Mouse (Mus musculus): ENCODE measurements at regions not wholly inside any gene's neighbourhood (a gene's known extent, or its start where the extent isn't known, plus 50 kb on each side); places are given as distances from the start of the nearest gene placed in this dataset.

- no peaks in the 10 kb centered on the region for H3K4me1 ChIP-seq (replicated peaks; ENCODE audit: control insufficient read depth, insufficient read depth, low read length)
- H3K36me3 ChIP-seq (ENCODE audit: control insufficient read depth, insufficient read depth, low read length) = no peaks in the 10 kb centered on the region
- no peak for DNase-seq
- H3K27ac ChIP-seq (ENCODE audit: control insufficient read depth, insufficient read depth, low read length) = no peak overlapping the region
- no peaks in the 10 kb centered on the region for H3K27me3 ChIP-seq (ENCODE audit: control insufficient read depth, insufficient read depth, low read length)
- TF ChIP-seq CTCF (IDR thresholded peaks at IDR 0.05; ENCODE audit: borderline replicate concordance, control insufficient read depth, extremely low read depth, insufficient read depth, low read length, poor library complexity) = no peak
- no peak for TF ChIP-seq POLR2A (IDR thresholded peaks at IDR 0.05; ENCODE audit: control insufficient read depth, extremely low read depth, insufficient read depth, low read length, poor library complexity)
- no peak overlapping the region for H3K4me3 ChIP-seq (ENCODE audit: control insufficient read depth, insufficient read depth, low read length)
- WGBS = 91% methylated on average over 1 of the region's 1 CpGs
Observed at GRCm38 (mm10) chr3:61583669-61584068, 217.9 kb upstream of the B430305J03Rik start.

GRCm38 (mm10) chr3:61582927-61583326 is 217.2 kb upstream of the B430305J03Rik start:
- H3K4me1 ChIP-seq (replicated peaks; ENCODE audit: control insufficient read depth, insufficient read depth, low read length) = no peaks in the 10 kb centered on the region
- no peak overlapping the region for H3K4me3 ChIP-seq (ENCODE audit: control insufficient read depth, insufficient read depth, low read length)
- H3K36me3 ChIP-seq (ENCODE audit: control insufficient read depth, insufficient read depth, low read length) = no peaks in the 10 kb centered on the region
- no peak for DNase-seq
- H3K27me3 ChIP-seq (ENCODE audit: control insufficient read depth, insufficient read depth, low read length) = no peaks in the 10 kb centered on the region
- TF ChIP-seq POLR2A (IDR thresholded peaks at IDR 0.05; ENCODE audit: control insufficient read depth, extremely low read depth, insufficient read depth, low read length, poor library complexity) (no peak), CTCF (IDR thresholded peaks at IDR 0.05; ENCODE audit: borderline replicate concordance, control insufficient read depth, extremely low read depth, insufficient read depth, low read length, poor library complexity) (no peak)
- H3K27ac ChIP-seq (ENCODE audit: control insufficient read depth, insufficient read depth, low read length) = no peak overlapping the region
- 91% methylated on average over 2 of the region's 2 CpGs for WGBS

DNA sequence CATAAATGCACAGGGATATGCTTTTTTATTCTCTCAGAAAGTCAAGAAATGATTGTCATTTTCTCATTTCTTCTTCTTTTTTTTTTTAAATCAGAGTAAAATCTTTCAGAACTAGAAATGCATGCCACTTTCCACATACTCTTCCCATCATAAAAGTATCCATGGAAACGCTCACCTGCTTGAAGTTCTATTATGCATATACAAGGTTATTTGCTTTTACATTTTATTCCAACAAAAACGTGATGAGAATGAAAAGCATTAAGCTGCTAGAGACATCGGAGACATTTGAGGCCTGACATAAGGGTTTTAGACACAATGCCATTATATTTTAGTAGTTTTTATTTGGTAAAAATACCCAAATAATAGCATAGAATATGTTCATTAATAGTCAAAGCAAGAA is 214.5 kb upstream of the B430305J03Rik start:
- no peak overlapping the region for H3K4me3 ChIP-seq (ENCODE audit: control insufficient read depth, insufficient read depth, low read length)
- no peak overlapping the region for H3K27ac ChIP-seq (ENCODE audit: control insufficient read depth, insufficient read depth, low read length)
- no peak for DNase-seq
- TF ChIP-seq POLR2A (IDR thresholded peaks at IDR 0.05; ENCODE audit: control insufficient read depth, extremely low read depth, insufficient read depth, low read length, poor library complexity) = no peak
- TF ChIP-seq CTCF (IDR thresholded peaks at IDR 0.05; ENCODE audit: borderline replicate concordance, control insufficient read depth, extremely low read depth, insufficient read depth, low read length, poor library complexity) = no peak
- no peaks in the 10 kb centered on the region for H3K27me3 ChIP-seq (ENCODE audit: control insufficient read depth, insufficient read depth, low read length)
- no peaks in the 10 kb centered on the region for H3K36me3 ChIP-seq (ENCODE audit: control insufficient read depth, insufficient read depth, low read length)
- WGBS = 91% methylated on average over 3 of the region's 3 CpGs
- H3K4me1 ChIP-seq (replicated peaks; ENCODE audit: control insufficient read depth, insufficient read depth, low read length) = no peaks in the 10 kb centered on the region

- Histone ChIP-seq H3K27ac (ENCODE audit: control insufficient read depth, insufficient read depth, low read length) (no peak overlapping the region), H3K36me3 (ENCODE audit: control insufficient read depth, insufficient read depth, low read length) (no peaks in the 10 kb centered on the region), H3K4me1 (replicated peaks; ENCODE audit: control insufficient read depth, insufficient read depth, low read length) (no peaks in the 10 kb centered on the region), H3K4me3 (ENCODE audit: control insufficient read depth, insufficient read depth, low read length) (no peak overlapping the region), H3K27me3 (ENCODE audit: control insufficient read depth, insufficient read depth, low read length) (no peaks in the 10 kb centered on the region)
- no peak for TF ChIP-seq CTCF (IDR thresholded peaks at IDR 0.05; ENCODE audit: borderline replicate concordance, control insufficient read depth, extremely low read depth, insufficient read depth, low read length, poor library complexity)
- WGBS = 65% methylated on average over 1 of the region's 1 CpGs
- no peak for DNase-seq
Observed at GRCm38 (mm10) chr3:61537113-61537512, 171.4 kb upstream of the B430305J03Rik start.

DNA sequence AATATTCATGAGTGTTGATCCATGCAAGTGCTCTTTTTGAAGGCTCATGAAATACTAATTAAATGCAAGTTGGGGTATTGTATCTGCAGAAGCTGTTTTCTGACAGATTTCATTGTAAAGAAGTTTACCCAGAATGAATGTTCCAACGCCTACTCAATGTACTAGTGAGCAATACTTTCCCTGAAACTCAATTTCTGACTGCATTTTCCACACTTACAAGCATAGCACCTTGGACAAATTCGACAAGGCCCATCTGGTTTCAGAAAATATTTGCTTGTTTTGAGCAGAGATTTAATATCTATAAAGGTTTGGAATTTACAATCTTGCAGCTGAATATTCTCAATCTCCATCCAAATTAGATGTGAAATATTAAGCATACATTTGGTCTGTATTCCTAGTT is 170.0 kb upstream of the B430305J03Rik start:
- TF ChIP-seq CTCF (IDR thresholded peaks at IDR 0.05; ENCODE audit: borderline replicate concordance, control insufficient read depth, extremely low read depth, insufficient read depth, low read length, poor library complexity) (no peak), POLR2A (IDR thresholded peaks at IDR 0.05; ENCODE audit: control insufficient read depth, extremely low read depth, insufficient read depth, low read length, poor library complexity) (no peak)
- Histone ChIP-seq H3K36me3 (ENCODE audit: control insufficient read depth, insufficient read depth, low read length) (no peaks in the 10 kb centered on the region), H3K27ac (ENCODE audit: control insufficient read depth, insufficient read depth, low read length) (no peak overlapping the region), H3K4me1 (replicated peaks; ENCODE audit: control insufficient read depth, insufficient read depth, low read length) (no peaks in the 10 kb centered on the region), H3K27me3 (ENCODE audit: control insufficient read depth, insufficient read depth, low read length) (no peaks in the 10 kb centered on the region), H3K4me3 (ENCODE audit: control insufficient read depth, insufficient read depth, low read length) (no peak overlapping the region)
- no peak for DNase-seq
- 77% methylated on average over 2 of the region's 2 CpGs for WGBS

DNA sequence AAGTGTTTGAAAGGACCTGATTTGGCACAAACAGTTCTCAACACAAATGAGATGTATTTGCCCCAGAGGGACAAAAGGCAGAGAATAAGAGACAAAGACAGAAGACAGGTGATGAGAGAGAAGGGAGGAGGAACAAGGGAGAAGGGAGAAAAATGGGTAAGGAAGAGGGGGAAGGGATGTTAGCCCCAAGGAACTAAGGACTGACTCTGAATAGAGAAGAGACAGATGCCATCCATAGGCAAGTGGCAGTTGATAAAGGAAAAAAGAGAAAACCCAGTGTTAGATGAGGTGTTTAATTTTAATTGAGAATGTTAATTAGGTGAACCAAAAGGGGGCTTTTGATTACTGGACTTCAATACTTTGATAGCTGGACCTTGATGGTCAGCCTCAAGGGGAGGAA is 137.4 kb upstream of the B430305J03Rik start:
- no peak for DNase-seq
- Histone ChIP-seq H3K27me3 (ENCODE audit: control insufficient read depth, insufficient read depth, low read length) (no peaks in the 10 kb centered on the region), H3K36me3 (ENCODE audit: control insufficient read depth, insufficient read depth, low read length) (no peaks in the 10 kb centered on the region), H3K27ac (ENCODE audit: control insufficient read depth, insufficient read depth, low read length) (no peak overlapping the region), H3K4me1 (replicated peaks; ENCODE audit: control insufficient read depth, insufficient read depth, low read length) (no peaks in the 10 kb centered on the region), H3K4me3 (ENCODE audit: control insufficient read depth, insufficient read depth, low read length) (no peak overlapping the region)
- TF ChIP-seq POLR2A (IDR thresholded peaks at IDR 0.05; ENCODE audit: control insufficient read depth, extremely low read depth, insufficient read depth, low read length, poor library complexity) = no peak
- TF ChIP-seq CTCF (IDR thresholded peaks at IDR 0.05; ENCODE audit: borderline replicate concordance, control insufficient read depth, extremely low read depth, insufficient read depth, low read length, poor library complexity) = no peak

GRCm38 (mm10) chr3:61494835-61495234 is 129.1 kb upstream of the B430305J03Rik start:
- no peak for DNase-seq
- no peaks in the 10 kb centered on the region for H3K36me3 ChIP-seq (ENCODE audit: control insufficient read depth, insufficient read depth, low read length)
- 96% methylated on average over 2 of the region's 2 CpGs for WGBS
- no peaks in the 10 kb centered on the region for H3K27me3 ChIP-seq (ENCODE audit: control insufficient read depth, insufficient read depth, low read length)
- TF ChIP-seq POLR2A (IDR thresholded peaks at IDR 0.05; ENCODE audit: control insufficient read depth, extremely low read depth, insufficient read depth, low read length, poor library complexity) (no peak), CTCF (IDR thresholded peaks at IDR 0.05; ENCODE audit: borderline replicate concordance, control insufficient read depth, extremely low read depth, insufficient read depth, low read length, poor library complexity) (no peak)
- H3K27ac ChIP-seq (ENCODE audit: control insufficient read depth, insufficient read depth, low read length) = no peak overlapping the region
- H3K4me3 ChIP-seq (ENCODE audit: control insufficient read depth, insufficient read depth, low read length) = no peak overlapping the region
- no peaks in the 10 kb centered on the region for H3K4me1 ChIP-seq (replicated peaks; ENCODE audit: control insufficient read depth, insufficient read depth, low read length)

Data from thymus, adult 2 months (tissue).